Mouse (Mus musculus): ENCODE data around the gene Lmntd1.

Lmntd1 gene

DNA sequence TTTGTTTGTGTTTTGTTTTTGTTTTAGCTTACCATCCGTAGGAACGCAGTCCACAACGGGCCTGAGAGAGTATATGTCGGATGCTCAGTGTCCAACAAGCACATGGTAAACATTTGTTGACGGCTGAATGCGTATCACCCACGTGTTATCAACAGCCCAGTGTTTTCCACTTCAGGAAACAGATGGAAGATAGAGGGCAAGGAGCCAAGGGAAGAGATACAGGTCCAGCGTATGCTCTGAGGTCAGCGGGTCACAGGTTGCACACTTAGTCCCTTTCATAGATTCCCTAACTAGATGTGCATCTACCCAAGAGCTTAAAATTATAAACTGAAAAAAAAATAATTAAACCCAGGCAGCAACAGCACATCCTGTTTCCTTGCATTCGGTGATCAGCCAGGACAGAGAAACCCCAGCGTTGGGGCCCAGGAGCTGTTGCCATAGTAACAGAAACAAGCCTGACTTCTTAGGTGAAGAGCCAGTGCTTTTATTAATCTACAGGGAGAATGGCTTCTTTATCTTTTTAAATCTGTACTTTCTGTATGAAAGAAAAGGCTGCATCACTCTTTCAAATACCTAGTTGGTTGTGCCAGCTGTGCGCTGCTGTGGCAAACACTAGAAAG, 128.0 kb downstream of the Lmntd1 start:
- DNase-seq (ENCODE audit: low spot score in 2 of 2) = no peak

DNA sequence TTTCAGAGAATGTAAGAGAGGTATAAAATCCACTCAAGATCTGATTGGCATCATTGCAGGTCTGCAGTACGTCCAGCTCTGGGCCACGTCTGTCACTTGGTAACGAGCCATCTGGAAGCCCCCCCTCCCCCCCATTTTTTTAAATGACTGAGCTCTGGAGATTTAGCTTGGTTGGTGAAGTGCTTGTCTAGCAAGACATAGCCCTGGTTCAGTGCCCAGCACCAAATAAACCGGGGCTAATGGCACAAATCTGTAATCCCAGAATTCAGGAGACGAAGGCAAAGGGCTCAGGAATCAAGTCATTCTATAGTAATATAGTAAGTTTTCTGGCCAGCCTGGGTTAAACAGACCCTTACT, 130.8 kb downstream of the Lmntd1 start:
- DNase-seq (ENCODE audit: low spot score in 2 of 2) = no peak

DNA sequence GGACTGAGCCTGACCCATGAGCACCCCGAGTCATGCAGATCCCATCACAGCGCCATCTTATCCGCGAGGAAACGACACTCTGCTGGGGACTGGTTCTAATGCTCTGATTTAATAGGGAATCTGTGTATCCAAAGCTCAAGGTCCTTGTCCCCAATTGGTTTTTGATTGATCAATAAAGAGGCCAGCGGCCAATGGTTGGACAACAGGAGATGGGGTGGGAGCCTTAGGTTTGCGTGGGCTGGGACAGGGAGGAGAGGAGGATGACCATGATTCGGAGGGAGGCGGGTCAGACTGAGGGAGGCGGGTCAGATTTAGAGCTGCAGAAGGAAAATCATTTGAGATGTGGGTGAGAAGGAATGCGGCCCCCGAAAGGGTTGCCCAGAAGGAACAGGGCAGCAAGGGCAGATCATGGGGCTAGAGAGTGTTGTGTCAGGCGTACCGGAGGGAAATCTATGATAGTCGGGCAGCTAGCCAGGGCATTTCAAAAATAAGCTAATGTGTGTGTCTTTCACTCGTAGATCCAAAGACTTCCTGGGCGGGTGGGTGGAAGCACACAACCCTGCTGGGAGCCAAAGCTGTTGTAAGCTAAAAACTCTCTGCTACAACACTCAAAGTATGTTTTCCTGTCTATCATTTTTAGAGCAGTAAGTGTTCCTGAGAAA, 131.3 kb downstream of the Lmntd1 start:
- DNase-seq (ENCODE audit: low spot score in 2 of 2) = peak; percentile 8 to 12

DNA sequence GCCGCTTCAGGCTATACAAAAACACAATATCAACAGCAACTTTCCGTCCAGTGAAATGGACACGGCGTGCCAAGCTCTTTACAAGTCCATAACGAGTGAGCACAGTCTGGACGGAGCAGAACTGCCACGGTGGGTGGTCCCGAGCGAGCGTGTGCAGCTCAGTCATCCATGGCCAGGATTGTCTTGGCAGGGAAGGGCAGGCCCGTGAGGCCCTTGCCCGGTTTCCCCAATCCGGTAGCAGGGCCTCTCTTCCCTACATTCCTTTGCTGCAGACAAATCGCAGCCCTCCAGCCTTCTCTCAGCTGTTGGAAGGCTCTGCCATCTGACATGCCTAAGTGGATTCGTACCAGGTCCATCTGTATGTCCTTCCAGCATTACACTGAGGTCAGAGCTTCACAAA, 132.2 kb downstream of the Lmntd1 start:
- DNase-seq (ENCODE audit: low spot score in 2 of 2) = peak; percentile 17 to 36

DNA sequence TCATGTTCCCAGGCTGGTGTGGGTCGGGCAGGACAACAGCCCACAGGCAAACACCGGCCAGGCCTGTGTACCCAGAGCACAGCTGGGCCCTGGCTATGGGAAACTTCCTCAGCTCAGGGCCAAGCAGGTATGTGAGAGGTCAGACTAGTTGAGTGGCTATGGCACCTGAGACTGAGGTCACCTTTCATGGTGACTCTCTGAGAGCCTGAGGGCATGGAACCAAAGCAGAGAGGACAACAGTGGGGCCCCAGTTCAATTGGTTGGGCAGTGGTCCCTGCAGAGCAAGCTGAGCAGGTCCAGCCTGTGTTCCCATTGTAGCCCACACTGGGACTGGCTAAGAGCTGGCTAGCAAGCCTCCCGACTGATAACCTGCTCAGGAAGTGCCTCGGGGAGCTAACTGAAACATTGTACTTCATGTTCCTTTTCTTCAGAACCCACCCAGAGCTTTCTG, 135.3 kb downstream of the Lmntd1 start:
- no peak for DNase-seq (ENCODE audit: low spot score in 2 of 2)

DNA sequence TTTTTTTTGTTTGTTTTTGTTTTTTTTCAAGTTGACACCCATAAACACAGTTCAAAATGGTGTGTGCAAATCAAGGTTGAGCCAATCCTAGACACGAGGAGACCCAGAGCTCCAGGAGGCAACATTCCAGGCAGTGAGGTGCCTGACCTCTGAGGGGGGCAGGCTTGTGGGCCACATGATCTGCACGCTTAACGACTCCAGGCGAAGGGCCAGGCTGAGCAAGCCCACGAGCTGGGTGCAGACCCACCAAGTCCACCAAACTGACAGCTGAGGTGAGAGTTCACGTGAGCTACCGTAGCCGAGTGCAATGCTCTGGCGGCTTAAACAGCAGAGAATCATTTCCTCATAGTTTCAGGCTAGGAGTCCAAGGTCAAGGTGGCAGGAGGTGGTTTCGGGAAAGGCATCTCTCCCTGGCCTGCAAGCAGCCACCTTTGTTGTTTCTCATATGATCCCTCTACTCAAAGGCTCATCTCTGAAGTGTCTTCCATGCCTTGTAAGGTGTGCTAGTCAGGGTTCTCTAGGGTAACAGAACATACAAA, 136.7 kb downstream of the Lmntd1 start:
- no peak for DNase-seq (ENCODE audit: low spot score in 2 of 2)

DNA sequence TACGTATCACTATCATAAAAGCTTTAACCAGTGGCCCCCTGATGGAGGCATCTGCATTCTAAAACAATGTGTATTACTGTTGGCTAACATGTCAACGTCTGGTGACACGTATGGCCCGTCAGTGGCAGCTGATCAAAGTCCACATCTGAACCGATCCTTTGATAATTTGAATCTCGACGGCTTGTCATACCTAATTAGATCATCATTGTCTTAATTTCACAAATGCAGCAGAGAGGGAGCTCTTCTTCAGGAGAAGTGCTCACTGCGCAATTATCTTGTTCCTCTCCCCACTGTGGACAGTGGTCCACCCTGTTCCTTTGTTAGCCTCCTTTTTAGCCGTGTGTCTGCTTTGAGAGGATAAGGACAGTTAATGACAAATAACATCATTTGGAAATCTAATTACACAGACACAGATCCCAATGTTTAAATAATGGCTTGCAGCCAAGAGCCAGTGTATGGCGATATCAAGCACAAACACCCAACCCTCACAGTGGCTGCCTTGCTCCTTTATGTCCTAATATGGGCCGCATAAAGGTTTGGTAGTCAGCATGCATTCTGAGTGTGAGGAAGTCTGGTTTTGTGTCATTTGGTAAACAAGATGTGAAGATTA, 142.4 kb downstream of the Lmntd1 start:
- DNase-seq (ENCODE audit: low spot score in 2 of 2) = no peak

DNA sequence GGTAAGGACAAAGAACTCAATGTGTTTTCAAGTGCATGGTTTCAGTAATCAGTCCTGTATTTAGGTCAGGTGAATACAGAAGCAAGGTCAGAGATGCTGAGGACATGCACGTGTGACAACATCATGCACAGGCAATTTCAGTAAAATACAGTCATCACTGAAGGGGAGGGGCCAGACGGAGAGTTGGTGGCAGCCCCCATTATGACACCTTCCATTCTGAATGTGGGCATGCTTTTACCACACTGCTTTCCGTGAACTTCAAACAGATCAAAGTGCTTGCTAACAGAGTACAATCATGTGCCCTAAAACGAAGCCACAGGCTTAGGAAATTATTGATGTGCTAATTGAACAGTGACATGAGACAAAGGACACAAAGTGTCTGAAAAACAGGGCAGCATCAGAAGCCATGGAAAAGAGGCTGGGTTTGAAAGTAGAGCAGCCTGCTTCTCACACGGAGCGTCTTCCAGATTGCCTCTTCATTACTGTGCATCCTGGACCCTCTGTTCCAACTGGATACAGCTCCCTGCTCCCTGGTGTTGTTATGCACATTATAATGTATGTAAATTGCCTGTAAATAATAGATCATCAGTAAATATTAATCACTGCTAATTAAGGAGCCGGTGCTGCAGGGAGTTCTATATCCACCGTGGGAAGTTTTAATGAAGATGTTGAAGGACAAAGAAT, 144.7 kb downstream of the Lmntd1 start:
- DNase-seq (ENCODE audit: low spot score in 2 of 2) = no peak

DNA sequence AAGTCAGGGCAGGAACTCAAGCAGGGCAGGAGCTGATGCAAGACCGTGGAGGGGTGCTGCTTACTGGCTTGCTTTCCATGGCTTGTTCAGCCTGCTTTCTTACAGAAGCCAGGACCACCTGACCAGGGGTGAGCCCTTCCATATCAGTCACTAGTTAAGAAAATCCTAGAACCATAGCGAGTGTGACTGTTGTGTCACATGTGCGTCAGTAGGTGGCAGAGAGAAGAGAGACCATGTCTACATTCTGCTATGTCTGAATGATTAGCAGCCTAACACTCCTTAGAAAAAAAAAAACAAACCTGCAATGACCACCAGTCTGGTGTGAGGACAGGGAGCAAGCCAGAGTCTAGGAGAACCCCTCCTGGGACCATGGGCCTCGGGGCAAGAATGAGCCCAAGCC, 150.1 kb downstream of the Lmntd1 start:
- no peak for DNase-seq (ENCODE audit: low spot score in 2 of 2)

DNA sequence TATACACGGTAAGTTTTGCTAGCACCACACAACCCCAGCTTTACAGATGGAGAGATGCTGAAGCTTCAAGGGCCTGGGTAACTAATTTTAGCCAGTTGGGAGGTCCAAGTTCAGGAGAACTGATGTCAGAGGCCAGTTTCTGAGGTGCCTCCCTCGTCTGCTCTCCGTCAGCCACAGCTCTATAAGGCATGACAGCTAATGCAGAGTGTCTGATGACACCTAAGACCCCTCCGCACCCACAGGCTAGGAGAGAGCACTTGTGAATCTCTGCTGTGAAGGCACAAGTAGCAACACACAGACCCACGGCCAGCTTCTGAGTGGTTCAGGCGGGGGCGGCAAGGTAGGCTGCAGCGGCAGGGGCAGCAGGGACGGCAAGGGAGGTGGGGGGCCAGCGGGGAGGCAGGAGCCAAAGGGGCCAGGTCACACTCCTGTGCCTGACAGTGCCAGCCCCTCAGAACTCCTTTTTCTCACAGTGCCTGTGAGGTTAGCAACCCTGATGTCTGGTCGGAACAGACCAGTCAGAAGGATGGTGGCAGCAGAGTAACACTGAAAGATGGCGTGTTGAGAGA, 151.4 kb downstream of the Lmntd1 start:
- DNase-seq (ENCODE audit: low spot score in 2 of 2) = no peak

DNA sequence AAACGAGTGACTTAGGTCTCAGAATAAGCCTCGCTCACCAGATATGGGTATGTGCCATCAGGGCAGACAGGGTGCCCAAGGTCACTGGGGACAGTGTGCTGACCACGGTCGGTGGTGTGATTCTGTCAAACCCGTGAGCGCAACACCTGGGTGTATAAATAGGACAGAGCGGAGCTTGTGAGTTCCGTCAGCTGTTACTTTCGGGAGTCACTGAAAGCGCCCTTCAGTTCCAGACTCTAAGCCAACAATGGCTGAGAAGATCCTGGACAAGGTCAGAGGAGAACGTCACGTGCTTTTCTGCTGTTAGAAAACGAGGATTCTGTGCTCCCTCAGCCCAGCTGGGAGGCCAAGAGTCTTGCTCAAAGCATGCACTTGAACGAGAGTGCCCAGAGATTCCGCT, 157.1 kb downstream of the Lmntd1 start:
- DNase-seq (ENCODE audit: low spot score in 2 of 2) = peak; percentile 71 to 74

DNA sequence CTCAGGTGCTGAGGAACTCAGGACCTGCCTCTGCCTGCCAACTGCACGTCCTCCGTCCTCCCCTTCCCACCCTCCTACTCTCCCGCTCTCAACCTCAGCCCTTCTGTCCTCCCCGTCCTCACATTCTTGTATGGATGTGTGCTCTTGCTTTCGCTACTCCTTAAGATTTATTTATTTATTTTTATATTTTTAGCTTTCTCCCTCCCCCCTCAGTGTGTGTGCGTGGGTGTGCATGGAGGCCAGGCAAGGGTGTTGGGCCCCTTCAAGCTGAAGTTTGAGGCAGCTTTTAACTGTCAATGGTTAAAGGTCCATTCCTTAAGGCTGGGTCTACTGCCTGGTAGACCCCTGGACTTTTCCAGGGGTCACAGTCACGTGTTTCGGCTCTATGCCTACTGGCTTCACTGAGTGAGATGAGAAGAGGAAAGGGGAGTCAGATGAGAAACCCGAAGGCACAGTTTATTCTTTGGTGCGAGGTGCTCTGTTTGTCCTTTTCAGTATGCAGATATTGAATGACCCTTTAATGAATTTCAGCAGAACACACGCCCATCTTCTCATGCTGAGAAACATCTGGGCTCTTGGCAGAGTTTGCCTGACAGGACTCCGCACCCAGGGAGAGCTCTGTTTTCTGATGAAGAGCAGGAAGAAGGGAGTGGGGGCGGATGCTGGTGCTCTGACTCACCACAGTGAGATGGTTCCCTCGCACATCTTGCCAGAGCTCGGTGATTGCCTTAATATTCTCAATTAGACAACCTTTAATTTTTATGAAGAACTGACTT, 163.3 kb downstream of the Lmntd1 start:
- DNase-seq (ENCODE audit: low spot score in 2 of 2) = peak; percentile 53 to 55

DNA sequence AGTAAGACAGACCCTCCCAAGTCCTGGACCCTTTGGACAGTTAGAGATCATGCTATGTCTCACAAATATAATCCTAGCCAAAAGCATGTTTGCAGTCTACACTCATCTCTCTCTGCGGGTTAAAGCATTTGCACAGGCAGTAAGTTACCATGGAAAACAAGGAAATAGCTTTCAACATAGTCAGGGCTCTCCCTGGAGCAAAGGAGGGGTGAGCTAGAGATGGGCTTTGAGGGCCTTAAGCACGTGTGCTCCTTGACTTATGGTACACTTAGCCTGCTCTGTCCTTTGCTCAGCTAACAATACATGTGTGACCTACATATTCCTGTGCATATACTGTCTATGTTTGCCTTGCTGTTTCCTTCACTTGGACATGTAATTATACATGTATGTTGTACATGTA, 165.8 kb downstream of the Lmntd1 start:
- DNase-seq (ENCODE audit: low spot score in 2 of 2) = no peak

DNA sequence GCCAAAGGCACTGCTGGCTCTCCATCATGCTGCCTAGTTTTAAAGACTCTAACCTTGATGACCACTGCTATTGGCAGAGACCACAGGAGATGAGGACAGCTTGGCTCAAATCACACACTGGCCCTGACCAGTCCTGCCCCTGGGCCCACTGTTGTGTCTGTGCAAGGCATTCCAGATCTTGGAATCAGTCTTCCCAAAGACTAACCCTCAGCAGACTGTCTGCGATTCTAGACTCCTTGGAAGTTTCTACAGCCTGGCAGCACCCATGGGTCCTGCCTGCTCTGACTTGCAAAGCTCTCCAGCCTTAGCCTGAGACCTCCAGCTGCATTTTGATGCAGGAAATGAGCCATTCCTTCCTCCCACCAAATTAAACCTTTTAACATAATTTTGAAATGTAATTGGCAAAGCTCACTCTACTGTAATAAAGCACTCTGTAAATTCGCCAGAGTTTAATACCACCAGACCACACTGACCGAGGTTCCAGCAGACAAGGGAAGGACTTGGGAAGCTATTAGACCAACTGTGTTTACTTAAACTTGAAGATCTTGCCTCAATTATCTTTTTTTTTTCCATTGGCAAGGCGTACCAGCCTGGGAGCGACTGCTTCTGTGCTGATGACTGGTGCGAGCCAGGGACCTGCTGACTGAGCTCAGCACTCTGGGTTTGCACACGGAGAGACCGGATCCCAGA, 168.2 kb downstream of the Lmntd1 start:
- peak; percentile 58 to 60 for DNase-seq (ENCODE audit: low spot score in 2 of 2)

DNA sequence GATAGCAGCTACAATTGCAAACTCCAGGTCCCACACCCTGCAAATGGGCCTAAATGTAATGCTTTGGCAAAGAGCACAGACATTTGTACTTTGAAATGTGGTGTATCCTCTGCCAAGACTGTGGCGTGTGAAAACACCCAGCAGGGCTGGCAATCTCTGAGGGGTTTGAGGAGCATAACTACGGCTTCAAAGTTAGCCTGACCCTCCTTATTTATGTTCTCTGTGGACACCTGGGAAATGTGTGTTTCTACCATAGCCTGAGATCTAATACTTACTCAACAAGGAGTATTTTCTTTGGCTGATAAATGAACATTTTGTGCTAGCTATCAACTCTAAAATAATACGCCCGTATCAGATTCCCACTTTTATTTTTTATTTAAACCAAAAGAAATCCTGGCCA, 168.7 kb downstream of the Lmntd1 start:
- DNase-seq (ENCODE audit: low spot score in 2 of 2) = peak in 1 of 2 experiments; percentile 8

DNA sequence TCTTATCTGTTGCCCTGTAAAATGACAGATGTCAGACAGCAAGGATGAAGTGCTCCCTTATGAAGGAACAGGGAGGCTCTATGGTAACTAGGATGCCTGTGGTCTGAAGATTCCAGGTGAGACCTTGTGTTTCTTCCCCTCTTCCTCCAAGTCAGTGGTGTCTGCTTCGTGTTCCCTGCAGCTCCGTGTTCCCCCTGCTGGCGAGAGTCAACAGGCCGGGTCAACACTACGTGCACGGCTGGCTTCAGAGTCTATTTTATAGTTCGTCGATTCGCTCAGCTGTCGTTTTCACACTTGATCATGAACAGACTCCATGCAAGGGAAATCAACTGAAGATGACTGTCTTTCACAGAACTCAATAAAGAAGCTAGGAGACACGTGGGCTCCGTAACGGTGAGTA, 171.3 kb downstream of the Lmntd1 start:
- no peak for DNase-seq (ENCODE audit: low spot score in 2 of 2)

DNA sequence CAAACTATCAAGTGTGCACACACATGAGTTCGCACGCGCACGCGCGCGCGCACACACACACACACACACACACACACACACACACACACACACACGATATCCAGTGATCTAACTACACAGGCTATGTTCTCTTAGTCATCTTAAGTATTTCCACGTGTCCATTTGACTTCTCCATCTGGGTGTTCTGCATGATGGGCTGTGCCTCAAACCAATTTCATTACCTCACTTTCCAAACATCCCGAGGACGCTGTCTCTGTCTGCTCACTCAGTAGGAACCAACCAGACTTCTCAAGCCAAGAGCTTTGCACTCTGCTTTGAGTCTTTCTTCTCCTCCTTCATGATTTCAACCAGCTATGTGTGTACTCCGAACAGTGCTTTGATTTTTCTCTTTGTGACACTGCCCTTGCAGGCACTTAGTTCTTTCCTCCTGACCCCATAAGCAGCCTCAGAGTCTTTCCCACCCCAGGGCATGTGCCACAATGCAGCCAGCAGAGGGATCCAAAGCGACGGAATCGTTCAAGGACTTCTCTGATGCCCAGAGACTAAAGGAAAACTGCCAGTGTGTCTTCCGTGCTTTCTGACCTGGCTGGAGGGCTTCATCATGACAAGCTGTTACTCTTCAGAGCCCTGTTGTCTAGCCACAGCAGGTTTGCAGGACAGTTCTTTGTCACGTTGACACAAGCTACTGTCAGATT, 172.6 kb downstream of the Lmntd1 start:
- DNase-seq (ENCODE audit: low spot score in 2 of 2) = peak; percentile 41 to 44

DNA sequence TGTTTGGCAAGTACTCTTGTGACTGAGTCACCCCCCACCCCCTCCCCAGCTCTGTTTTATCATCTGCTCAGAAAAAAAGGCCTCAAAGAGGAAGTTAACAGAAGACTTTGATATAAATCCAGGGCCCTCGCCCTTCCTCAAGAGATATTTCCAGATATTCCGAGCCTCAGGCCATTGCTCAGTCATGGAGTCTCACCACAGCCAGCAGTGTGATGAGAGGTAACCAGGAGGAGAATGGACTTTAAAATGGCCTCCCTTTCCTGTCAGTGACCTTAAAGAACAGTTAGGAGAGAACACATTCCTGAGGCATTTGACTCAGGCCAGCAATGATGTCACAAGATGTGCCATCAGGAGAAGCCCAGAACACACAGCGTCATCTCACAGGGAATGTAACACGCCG, 175.3 kb downstream of the Lmntd1 start:
- DNase-seq (ENCODE audit: low spot score in 2 of 2) = no peak

DNA sequence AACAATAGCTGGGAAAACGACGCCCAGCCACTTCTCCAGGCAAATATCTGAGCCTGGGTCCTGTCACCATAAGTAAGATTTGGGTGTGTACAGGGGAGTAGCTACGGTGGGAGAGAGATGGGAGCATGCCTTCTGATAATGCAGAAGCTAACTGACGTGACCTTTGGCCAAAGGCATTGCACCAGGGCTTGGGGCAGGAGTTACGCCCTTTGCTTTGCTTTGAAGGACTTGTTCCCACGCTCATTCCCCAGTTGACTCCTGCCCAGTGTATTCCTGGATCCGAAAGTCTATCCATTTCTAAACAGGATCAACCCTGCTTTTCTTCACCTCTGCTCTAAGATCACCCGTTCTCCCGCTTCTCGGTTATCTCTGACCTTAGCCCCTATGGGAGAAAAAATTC, 178.4 kb downstream of the Lmntd1 start:
- no peak for DNase-seq (ENCODE audit: low spot score in 2 of 2)

DNA sequence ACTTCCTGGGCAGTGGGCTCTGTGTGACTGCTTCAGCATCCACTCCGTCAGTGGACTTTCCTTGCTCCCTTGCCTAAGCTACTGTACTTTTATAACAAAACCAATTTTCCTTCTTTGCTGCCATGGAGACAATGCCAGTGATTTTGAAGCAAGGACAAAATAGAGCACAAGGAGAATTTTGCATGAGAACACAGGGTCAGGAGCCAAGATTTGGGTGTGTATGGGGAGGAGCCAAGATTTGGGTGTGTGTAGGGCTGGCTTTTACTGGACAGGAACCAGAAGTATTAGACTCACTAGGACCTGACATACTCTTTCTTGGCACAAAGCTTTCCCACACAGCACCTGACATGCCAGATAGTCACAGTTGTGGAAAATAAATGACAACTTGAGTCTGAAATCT, 179.0 kb downstream of the Lmntd1 start:
- no peak for DNase-seq (ENCODE audit: low spot score in 2 of 2)
